Mouse (Mus musculus): ENCODE measurements around the gene 4933402N03Rik.

Gene 4933402N03Rik

DNA sequence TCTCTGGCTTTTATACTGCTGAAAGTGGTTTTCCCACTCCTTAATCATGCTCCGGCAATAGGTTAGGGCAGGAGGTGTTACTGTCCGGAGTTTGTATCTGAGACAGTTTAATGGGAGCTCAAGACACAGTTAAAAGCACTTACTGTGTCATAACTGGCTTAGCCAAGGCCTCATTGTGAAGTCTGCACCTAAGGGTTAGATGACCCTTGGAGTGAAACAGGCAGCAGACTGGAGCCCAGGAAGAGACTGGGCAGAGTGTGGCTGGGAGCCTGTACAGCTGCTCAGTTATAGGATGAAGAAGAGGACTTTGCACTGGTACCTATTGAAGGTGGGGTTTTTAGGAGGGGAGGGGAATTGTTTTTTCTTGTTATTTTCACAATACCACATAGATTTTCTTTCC is at the start of gene 4933402N03Rik:
Gene 4933402N03Rik (minus strand): TSS at position 101 of the 400 bp plus-strand sequence.
- no peak for DNase-seq (ENCODE audit: low spot score in 2 of 2)

GRCm38 (mm10) chr7:131187996-131188395 is 41.9 kb upstream of the 4933402N03Rik start:
- DNase-seq (ENCODE audit: low spot score in 2 of 2), result no peak

GRCm38 (mm10) chr7:131187047-131187446 is 40.9 kb upstream of the 4933402N03Rik start:
- no peak for DNase-seq (ENCODE audit: low spot score in 2 of 2)

DNA sequence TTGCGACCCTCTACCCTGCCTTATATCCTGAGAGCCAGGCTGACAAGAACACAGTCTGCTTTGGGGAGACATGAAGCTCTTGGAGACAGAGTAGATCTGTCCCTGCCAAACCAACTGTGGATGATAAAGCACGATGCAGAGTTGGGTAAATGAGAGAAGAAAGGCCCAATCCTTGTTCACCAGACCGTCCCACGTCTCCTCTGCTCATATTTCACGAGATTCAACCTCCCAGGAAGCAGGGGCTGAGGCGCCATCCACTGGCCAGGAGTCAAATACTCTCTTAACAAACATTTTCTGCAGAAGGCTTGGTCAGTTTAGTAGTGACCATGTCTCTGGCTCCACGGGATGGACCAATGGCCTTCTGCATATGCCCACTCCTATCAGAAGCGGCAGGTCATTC is 38.2 kb upstream of the 4933402N03Rik start:
- DNase-seq (ENCODE audit: low spot score in 2 of 2), result no peak

DNA sequence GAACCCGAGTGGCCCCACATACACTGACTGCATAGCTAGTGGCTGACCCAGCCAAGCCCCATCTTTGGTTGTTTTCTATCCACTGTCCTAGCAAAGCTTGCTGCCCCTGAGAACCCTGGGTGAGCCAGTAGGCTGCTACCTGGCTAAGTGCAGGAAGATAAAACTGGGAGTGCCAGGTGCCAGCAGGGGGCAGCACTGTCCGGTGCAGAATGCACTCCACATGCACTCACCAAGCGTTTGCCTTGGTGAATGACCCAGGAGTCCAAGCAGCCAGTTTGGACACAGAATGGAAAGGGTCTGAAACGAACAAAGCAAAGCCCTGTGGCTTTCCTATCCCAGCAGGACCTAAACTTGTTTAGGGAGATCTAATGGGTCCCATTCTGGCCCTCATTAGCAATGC is 36.6 kb upstream of the 4933402N03Rik start:
- no peak for DNase-seq (ENCODE audit: low spot score in 2 of 2)

GRCm38 (mm10) chr7:131174121-131174520 is 28.0 kb upstream of the 4933402N03Rik start, which contains the start of gene 5430419D17Rik:
Gene 5430419D17Rik, plus strand, starts transcription at chr7:131174402.
- DNase-seq (ENCODE audit: low spot score in 2 of 2), result no peak

DNA sequence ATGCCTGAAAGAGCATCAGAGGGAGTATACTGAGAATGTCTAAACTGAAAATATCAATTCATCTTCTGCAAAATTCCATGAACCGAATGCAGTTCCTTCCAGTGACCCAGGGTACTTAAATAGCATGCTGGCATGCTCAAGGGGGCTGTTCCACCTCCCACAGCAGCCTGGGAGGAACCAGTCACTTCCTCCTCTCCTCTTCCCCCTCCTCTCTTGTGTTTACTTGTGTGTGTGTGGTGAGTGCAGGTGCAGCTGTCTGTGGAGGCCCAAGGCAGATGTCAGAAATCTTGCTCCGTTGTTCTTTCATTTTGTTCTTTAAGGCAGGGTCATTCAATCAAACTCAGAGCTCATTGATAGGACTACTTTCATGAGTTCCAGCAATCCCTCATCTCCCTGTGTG is 23.0 kb upstream of the 4933402N03Rik start:
- no peak for DNase-seq (ENCODE audit: low spot score in 2 of 2)

DNA sequence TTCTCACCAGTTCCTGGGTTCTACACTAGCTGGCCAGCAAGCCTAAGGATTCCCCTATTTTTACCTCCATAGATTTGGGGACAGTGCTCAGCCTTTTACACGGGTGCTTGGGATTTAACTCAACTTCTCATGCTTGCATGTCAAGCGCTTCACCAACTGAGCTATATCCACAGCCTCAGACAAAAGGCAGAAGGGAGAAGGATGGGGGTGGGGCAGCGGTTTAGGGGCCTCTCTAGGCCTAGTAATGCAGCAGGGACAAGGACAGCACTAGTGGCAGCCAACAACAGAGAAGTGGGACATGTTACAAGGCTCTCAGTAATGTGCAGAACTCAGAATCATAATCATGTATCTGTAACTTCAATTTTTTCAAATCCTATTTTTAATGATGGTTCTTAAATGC is 21.7 kb upstream of the 4933402N03Rik start:
- DNase-seq (ENCODE audit: low spot score in 2 of 2), result no peak

DNA sequence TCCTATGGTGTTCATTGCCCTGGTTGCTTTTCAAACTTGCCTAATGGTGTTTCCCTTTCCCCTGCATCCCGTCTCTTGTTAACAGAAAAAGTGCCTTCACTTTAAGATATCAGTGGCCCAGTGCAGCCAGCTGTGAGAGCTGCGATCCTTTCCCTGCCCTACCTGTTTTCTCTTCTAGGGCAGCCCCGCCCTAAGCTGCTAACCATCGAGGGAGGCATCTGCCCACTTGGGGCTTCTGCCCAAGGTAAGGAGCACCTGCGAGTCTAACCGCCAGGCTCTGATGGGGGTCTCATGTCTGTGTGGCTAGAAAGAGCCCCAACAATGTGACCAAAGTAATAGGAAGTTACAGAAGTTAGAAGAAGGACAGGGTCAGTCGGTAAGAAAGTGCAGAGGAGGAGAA is 16.1 kb upstream of the 4933402N03Rik start:
- no peak for DNase-seq (ENCODE audit: low spot score in 2 of 2)

DNA sequence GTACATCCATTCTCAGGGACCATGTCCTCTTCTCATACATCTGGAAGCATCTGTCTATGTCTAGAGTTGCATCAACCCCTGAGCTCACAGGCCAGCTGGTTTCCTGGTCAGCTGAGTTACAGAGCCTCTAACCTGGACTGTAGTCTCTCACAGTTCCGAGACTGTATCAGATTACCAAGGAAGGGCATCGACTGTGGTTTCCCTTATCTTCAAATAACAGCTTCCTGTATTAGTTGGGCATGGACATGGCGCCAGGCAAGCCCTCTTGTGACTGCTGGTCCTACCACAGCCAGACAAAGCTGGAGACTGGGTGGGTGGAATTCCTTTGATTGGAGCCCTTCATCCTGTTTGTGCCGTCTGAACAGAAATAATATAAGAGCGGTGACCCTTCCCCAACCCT is 6.9 kb upstream of the 4933402N03Rik start:
- no peak for DNase-seq (ENCODE audit: low spot score in 2 of 2)

GRCm38 (mm10) chr7:131150179-131150578 is 4.1 kb upstream of the 4933402N03Rik start:
- DNase-seq (ENCODE audit: low spot score in 2 of 2), result no peak

DNA sequence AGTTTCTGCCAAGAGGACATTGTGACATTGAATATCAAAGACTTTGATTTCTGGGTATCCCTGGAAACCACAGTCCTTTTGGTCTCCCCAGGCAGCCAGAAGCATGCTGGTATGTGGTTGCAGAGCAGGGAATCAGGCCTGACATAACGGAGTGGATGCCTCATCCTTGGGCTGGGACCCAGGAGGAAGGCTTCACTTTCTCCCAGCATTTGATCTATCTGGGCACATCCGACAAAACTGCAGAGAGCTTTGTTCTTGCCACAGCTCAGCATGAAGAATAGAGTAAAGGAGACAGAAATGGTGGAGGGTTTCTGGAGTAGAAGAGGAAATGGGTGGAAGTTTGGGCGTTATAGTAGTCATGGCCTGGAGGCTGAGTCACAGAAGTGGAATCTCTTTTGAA is 12.9 kb downstream of the 4933402N03Rik start:
- no peak for DNase-seq (ENCODE audit: low spot score in 2 of 2)

- DNase-seq (ENCODE audit: low spot score in 2 of 2), result no peak
Measured at GRCm38 (mm10) chr7:131130021-131130420, 16.1 kb downstream of the 4933402N03Rik start.

GRCm38 (mm10) chr7:131122210-131122807 is 23.8 kb downstream of the 4933402N03Rik start:
- DNase-seq (ENCODE audit: low spot score in 2 of 2), result no peak

DNA sequence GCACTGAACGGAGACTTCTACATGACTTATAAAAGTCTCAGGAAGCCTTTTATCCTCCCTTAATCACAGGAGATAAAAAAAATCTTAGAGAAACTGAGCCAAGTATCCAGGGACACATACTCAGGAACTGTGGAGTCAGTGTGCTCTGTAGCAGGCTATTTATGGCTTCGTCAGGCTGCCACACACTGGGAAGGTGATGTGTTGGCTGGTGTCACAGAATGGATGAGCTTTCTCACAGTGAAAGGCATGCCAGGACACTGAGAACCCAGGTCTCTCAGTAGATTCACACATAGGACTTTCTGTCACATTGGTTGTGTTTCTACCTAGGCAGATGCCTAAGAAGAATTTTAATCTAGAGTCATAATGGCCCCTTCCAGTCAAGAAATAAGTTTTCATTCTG is 31.7 kb downstream of the 4933402N03Rik start:
- DNase-seq (ENCODE audit: low spot score in 2 of 2), result no peak

DNA sequence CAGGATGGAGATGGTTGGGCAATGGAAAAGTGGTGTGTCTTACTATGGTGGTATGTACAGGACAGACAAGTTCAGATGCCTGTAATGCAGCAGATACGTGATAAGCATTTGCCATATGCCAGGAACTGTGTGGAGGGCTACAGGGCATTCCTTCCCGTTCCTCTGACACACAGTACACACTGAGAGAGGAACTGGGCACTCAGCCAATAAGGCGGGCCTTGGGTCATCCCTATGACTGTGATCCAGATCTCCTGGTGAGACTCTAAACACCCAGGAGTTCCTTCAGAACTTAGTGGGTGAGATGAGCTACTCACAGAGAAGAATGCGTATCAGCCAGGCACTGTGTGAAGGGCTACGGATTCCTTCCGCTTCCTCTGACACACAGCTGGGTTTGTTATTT is 32.4 kb downstream of the 4933402N03Rik start:
- DNase-seq (ENCODE audit: low spot score in 2 of 2), result no peak

DNA sequence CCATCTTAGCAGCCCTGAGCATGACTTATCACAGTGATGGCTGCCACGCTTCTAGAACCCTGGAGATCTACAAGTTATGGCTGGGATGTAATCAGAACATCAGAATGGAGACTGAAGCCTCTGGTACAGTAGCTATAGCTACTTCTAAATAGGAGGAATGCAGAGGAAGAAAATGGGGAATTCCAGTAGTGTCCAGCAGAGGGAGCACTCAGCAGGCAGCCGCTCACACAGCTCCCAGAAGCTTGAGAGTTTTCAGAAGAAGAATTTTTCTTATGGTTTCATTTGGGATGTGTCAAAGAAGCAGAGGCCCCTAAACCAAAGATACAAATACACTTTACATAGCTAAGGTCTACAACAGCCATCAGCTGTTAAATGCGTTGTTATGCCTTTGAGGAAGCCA is 33.6 kb downstream of the 4933402N03Rik start:
- DNase-seq (ENCODE audit: low spot score in 2 of 2), result no peak
